Mouse (Mus musculus) erythroblast, adult 5-6 weeks (primary cell): ENCODE measurements at regions not wholly inside any gene's neighbourhood (a gene's known extent, or its start where the extent isn't known, plus 50 kb on each side); places are given as distances from the start of the nearest gene placed in this dataset.

Source experiments
- ATAC-seq: replicated peaks from 2 replicates; pipeline ENCODE4 v1.8.0; 2016; ENCODE audit warnings: moderate number of reproducible peaks, mild to moderate bottlenecking, moderate TSS enrichment, inconsistent platforms; ENCODE audit not compliant: poor library complexity, low FRiP score, severe bottlenecking

- ATAC-seq = no peak
Observed at GRCm38 (mm10) chr14:120854559-120854958, 56.5 kb upstream of the Ipo5 start.

- ATAC-seq = no peak
Observed at GRCm38 (mm10) chr14:120855181-120855580, 55.8 kb upstream of the Ipo5 start.
